Mouse (Mus musculus) layer of hippocampus, adult 8-10 months (tissue): ENCODE measurements around the gene Rab11fip5. TPM values are rescaled to one million over a fixed set of nuclear protein-coding genes. Genes with fewer than 3 reads are reported as not detected.

Experiments used
- DNase-seq, 2 experiments: peaks; one replicate each; pipeline ENCODE4 v3.0.0; 2022; ENCODE audit warnings: low spot score in 2 of 2
- total RNA-seq, 4 experiments: library from RNA; stranded (reverse); gene quantifications; 2 replicates each; pipeline ENCODE4 v1.2.4; 2022

Rab11fip5 gene
- total RNA-seq, 4 experiments from 2014 or later, result 62.8 to 68.1 (median 65.7) TPM

DNA sequence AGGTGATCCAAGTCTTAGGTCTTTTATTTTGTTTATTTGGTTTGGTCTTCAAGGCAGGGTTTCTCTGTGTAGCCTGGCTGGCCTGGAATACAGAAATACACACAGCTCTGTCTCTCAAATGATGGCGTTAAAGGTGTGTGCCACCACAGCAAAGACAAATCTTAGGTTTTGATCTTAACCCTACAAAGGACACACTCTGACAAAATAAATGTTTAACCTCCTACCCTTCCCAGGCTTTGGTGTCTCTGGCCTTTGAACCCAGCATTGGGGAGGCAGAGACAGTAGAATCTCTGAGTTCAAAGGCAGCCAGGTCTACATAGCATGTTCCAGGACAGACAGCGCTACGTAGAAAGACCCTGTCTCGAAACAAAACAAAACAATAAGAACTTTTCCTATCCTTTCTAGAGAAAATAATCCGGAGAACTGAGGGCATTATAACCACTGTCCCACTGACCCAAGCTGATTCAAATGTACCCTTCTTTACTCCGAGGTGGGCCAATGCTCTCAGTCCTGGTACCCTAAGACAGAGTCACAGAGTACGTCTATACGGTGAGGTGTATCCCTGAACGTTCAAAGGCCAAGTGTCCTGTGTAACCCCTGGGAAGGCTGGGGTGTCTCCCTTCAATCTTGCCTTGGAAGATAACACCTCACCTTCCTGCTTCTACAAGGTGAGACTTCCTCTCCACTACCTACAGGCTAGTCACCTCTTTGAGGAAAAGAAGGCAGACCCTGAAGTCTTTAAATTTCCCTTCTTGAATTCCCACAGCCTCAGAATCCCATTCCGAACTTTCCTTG, 1.2 kb downstream of the Rab11fip5 start:
- no peak for DNase-seq

DNA sequence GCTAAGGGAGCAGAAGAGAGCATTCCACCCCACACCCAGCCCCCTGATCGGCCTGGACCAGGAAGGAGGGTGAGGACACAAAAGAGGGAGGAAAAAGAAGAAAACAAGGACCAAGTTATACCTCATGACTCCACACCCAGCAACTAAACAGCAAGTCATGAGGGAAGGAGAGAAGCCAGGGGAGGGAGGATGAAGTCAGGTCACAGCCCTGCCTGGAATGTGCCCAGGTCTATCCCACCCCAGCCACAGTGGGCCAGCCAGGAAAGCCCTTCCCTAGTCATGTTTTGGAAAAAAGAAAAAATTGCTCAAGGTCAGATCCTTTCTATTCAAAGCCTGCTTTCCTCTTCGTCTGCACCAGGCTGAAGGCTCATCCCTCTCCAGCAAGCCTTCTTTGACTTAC, 1.9 kb downstream of the Rab11fip5 start:
- no peak for DNase-seq

DNA sequence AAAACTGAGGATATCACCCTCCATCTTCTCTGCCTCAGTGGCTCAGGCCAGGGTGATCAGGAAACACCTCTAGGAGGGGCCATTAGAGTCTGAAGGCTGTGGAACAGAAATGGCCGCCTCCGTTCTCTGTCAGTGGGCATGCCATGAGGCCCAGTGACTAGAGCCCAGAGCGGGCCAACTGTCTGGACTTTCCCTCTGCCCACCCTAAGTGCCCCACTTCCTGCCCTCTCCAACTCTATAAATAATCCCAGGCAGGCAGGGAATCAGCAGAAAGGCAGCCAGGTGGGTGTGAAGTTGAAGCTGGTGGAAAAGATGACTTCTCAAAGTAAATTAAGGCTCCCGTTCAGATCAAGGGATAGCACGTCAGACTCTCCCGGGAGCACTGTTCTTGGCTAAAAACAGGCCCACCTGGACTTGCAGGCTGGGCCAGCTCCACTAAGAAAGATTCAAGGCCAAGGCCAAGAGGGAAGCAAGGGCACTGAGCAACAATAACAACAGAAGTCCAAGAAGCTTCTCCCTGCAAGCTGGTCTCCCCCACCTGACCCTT, 2.5 kb downstream of the Rab11fip5 start:
- DNase-seq, result no peak

DNA sequence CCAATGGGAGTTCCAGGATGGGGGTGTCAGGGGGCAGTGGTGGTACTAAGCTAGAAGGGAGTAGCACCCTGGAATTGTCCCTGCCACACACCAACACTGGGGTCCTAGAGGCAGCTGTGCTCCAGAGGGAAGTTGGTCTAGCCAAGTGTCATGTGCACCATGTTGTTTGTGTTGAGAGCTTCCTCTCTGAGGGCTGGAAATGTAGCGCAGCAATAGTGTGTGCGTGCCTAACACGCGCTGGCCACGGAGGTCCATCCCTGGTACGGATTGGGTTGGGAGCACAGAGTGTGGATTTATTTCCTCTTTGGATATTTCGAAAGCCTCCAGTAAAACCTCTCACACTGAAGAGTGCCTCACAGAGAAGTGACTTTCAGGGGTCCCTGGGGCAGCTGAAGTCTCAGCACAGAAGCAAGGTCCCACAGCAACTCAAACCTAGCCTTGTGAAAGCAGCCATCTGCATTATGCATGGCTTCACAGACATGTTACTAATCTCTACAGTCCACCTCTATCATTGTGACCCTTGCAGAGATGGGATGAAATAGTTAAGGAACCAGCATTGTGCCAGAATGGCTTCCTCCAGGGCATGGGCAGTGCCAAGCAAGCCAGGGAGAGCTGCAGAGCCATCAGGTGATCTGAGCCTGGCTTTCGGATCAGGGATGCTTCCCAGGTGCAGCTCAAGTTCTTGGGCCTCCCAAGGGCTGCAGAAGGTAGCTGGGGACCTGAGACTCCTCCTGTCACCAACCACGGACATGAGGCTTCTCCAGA, 3.6 kb downstream of the Rab11fip5 start:
- DNase-seq, result no peak

- no peak for DNase-seq
Observed at GRCm38 (mm10) chr6:85370041-85370440, 4.4 kb downstream of the Rab11fip5 start.

DNA sequence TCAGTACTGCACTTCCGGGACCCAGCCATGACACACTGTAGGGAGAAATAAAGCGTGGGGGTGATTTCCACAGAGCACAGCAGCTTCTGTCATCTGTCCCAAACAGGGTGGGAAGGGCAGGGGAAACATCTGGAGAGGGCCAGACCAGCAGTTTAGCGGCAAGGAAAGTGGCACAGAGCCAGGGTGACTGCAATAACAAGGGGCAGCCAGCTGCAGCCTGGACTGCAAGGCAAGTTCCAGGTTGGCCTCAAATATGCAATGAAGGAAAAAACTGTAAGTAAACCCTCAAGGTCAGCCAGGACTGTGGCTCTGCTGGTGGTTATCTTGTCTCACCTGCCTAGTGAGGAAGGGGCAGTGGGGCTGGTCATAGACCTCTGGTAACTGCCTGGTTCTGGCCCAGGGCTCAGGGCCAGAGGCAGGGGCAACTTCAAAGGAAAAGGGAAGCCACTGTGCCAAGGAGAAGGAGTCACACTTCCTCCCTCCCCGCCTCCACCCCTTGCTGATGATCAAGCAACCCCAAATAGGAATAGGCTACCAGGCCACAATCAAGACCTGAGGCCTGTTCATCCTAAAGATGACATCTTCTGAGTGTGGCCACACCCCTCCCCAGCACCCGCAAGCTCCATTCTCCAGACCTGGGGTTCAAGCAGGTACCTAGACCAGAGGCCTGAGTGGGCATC, 5.1 kb downstream of the Rab11fip5 start:
- no peak for DNase-seq

DNA sequence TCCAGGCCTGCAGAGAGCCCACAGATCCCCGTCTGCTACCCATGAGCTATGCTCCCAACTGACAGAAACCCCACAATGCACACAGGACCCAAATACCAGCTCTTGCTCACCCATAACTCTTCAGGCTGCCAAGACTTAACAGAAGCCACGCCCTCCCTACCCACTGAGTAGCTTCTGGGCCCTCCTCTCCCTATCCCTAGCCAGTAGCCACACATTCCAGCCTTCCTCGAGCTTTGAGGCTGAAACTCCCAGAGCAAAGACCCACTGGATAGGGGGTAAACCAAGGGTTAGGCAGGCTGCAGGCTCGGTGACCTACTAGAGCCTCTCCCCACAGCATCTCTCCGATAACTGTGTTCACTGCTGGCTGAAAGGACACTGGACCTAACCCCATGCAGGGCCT, 5.7 kb downstream of the Rab11fip5 start:
- no peak for DNase-seq

GRCm38 (mm10) chr6:85368166-85368565, 6.3 kb downstream of the Rab11fip5 start:
- no peak for DNase-seq

- no peak for DNase-seq
Observed at GRCm38 (mm10) chr6:85366387-85366786, 8.0 kb downstream of the Rab11fip5 start.

GRCm38 (mm10) chr6:85364439-85364838, 10.0 kb downstream of the Rab11fip5 start:
- no peak for DNase-seq

GRCm38 (mm10) chr6:85363906-85364260, 10.6 kb downstream of the Rab11fip5 start:
- DNase-seq, result no peak

GRCm38 (mm10) chr6:85363231-85363905, 11.1 kb downstream of the Rab11fip5 start:
- DNase-seq, result no peak

DNA sequence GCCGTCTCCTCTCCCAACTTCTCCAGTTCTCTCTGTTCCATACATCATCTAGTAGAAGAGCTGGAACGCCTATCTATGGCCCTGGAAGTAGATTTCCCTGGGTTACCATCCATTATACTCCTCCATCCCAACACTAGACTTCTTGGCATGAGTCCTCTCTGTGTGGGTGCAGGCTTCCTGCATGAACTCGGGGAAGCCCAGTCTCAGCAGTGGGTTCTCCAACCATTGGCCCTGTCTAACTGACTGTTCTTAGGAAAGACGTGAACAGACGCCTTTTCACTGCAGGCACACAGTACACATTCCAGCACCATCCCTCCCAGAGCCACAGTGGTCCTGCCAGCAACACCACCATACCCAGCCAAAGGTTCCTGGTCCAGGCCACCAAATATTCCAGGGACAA, 11.8 kb downstream of the Rab11fip5 start:
- DNase-seq, result no peak

DNA sequence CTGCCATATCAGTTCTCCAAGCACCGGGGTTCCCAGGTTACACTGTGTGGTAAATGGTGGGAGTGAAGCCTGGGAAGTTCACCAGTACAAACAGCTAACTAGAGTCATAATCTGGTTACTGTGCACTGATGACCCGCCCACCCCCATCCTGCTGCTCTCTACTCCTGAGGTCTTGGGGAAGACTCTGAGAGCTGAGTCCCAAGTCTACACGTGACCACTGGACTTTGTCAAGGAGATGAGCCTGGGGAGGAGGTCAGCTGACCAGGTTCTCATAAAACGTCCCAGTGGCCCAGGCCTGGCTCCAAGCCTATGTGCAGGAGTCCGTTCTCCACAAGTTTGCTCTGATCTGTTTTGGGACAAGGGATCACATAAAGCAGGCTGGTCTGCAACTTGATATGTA, 14.1 kb downstream of the Rab11fip5 start:
- DNase-seq, result no peak

GRCm38 (mm10) chr6:85358877-85359276, 15.6 kb downstream of the Rab11fip5 start:
- no peak for DNase-seq

- DNase-seq, result no peak
Observed at GRCm38 (mm10) chr6:85356682-85357465, 17.6 kb downstream of the Rab11fip5 start.

DNA sequence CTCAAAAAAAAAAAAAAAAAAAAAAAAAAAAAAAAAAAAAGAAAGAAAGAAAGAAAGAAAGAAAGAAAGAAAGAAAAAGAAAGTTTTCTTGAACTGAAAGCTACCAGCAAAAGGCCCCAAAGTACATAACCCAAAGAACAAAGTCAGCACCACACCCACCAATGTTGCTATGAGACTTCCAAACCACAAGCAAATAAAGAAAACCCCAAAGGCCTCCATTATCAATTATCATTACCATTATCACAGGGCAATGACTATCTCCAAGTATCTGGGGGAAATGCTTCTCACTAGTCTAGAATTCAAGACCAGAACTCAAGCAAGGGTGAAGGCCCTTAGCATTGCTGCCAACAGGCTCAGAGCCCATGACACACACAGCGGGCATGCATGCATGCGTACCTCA, 18.7 kb downstream of the Rab11fip5 start:
- no peak for DNase-seq

DNA sequence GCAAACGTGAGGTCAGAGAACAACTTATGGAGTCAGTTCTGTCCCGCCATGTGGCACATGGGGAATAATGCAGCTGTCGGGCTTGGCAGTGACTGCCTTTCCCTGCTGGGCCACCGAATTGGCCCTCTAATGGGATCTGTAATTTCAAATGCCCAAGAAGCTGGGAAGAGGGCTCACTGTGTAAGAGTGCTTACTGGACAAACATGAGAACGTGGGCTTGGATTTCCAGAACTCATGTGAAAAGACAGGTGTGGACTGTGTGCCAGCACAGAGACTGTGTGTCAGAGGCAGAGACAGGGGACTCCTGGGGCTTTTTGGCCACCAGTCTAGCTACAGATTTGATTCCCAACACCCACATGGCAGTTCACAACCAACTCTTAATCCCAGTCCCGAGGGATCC, 19.7 kb downstream of the Rab11fip5 start:
- DNase-seq, result no peak

DNA sequence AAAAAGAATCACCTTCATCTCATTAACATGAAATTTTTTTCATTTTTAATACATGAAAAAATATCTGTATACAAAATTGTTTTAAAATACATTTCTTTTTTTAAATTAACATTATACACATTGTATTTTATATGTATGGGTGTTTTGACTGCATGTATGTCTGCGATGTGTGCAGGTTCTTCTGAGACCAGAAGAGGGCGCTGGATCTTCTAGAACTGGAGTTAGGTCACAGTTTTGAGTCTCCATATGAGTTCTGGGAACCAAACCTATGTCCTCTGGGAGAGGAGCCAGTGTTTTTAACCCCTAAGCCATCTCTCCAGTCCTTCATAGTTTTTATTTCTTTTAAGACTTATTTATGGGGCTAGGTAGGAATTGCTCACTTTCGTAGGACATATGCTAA, 20.7 kb downstream of the Rab11fip5 start:
- DNase-seq, result no peak

- DNase-seq, result no peak
Observed at GRCm38 (mm10) chr6:85350157-85350556, 24.3 kb downstream of the Rab11fip5 start.

DNA sequence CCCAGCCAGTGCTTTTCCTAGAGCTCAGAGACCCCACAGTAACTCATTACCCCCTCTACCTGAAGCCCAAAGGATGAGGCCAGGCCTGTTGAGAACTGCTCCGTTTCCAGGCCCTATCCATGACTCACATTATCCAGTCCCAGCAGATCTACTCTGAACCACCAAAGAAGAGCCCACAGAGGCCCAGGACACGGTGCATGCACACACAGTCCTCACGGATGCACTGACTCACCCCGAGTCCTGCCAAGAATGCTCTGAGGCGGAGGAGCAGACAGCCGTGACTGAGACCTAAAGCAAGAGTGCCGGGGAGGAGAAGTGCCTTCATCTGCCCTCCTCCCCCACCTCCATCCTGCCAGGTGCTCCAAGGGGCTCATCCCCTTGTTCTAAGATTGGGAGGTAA, 25.2 kb downstream of the Rab11fip5 start:
- DNase-seq, result no peak
